Mouse (Mus musculus) hematopoietic stem cell, adult 5-6 weeks (primary cell): ENCODE results near the gene Dnajb13. TPM values are rescaled to one million over a fixed set of nuclear protein-coding genes. Genes with fewer than 3 reads are reported as not detected.

Source experiments
- ATAC-seq, 2 experiments: fragments of 125-278 bp in 1 of 2; replicated peaks in 1 of 2; 2 replicates each; pipeline ENCODE4 v1.8.0; 2016 to 2017; ENCODE audit warnings: inconsistent platforms in 2 of 2, mild to moderate bottlenecking in 2 of 2, moderate number of reproducible peaks in 2 of 2, low read depth in 1 of 2, moderate TSS enrichment in 1 of 2; ENCODE audit not compliant: low FRiP score in 2 of 2, poor library complexity in 2 of 2, severe bottlenecking in 2 of 2, insufficient read depth in 1 of 2, low TSS enrichment in 1 of 2
- total RNA-seq: library from RNA; stranded (forward); fragments of 172-1452, 232-1000 nt; gene quantifications from 2 replicates; pipeline ENCODE4 v1.2.3, GENCODE M21; 2017

The Dnajb13 gene
- 0.25 and 0.38 TPM in 2 replicates for total RNA-seq

GRCm38 (mm10) chr7:100514573-100514972 lies at the start of gene Dnajb13:
Dnajb13 (minus strand) TSS chr7:100514960.
- ATAC-seq = no peak

- ATAC-seq = no peak
Observed at GRCm38 (mm10) chr7:100561861-100562587, 47.3 kb upstream of the Dnajb13 start.

GRCm38 (mm10) chr7:100559331-100559730 lies 44.6 kb upstream of the Dnajb13 start:
- ATAC-seq = no peak

- no peak for ATAC-seq
Observed at GRCm38 (mm10) chr7:100557241-100557640, 42.5 kb upstream of the Dnajb13 start.

GRCm38 (mm10) chr7:100555431-100555951 lies 40.7 kb upstream of the Dnajb13 start:
- no peak for ATAC-seq

GRCm38 (mm10) chr7:100554939-100555338 lies 40.2 kb upstream of the Dnajb13 start:
- ATAC-seq = no peak

GRCm38 (mm10) chr7:100550338-100551007 lies 35.7 kb upstream of the Dnajb13 start:
- ATAC-seq = no peak; a peak in 1 of 4 replicates

- no peak for ATAC-seq
Observed at GRCm38 (mm10) chr7:100549796-100550195, 35.0 kb upstream of the Dnajb13 start.

- no peak for ATAC-seq
Observed at GRCm38 (mm10) chr7:100547631-100548030, 32.9 kb upstream of the Dnajb13 start.

- ATAC-seq = no peak
Observed at GRCm38 (mm10) chr7:100544437-100544836, 29.7 kb upstream of the Dnajb13 start.

- ATAC-seq = peak; percentile 25 to 40; a peak in 1 of 4 replicates
Observed at GRCm38 (mm10) chr7:100539516-100539915, 24.8 kb upstream of the Dnajb13 start.

- no peak for ATAC-seq
Observed at GRCm38 (mm10) chr7:100537519-100537902, 22.8 kb upstream of the Dnajb13 start.

- peak; percentile 97 to 98 for ATAC-seq
Observed at GRCm38 (mm10) chr7:100536804-100537518, 22.2 kb upstream of the Dnajb13 start, which contains the start of gene Coa4. Coa4 (plus strand) TSS chr7:100537071.

- ATAC-seq = no peak
Observed at GRCm38 (mm10) chr7:100535831-100536230, 21.1 kb upstream of the Dnajb13 start.

- ATAC-seq = no peak
Observed at GRCm38 (mm10) chr7:100534216-100534615, 19.5 kb upstream of the Dnajb13 start.

- ATAC-seq = no peak
Observed at GRCm38 (mm10) chr7:100533503-100533902, 18.7 kb upstream of the Dnajb13 start.

- ATAC-seq = no peak
Observed at GRCm38 (mm10) chr7:100530766-100531165, 16.0 kb upstream of the Dnajb13 start.

GRCm38 (mm10) chr7:100524669-100525068 lies 9.9 kb upstream of the Dnajb13 start:
- ATAC-seq = no peak
